Mouse (Mus musculus): ENCODE data around the gene Cdyl. TPM values are rescaled to one million over a fixed set of nuclear protein-coding genes. Genes with fewer than 3 reads are reported as not detected.

Cdyl gene
- polyA plus RNA-seq, 1 experiment from 2014 or later: 5.8 TPM

DNA sequence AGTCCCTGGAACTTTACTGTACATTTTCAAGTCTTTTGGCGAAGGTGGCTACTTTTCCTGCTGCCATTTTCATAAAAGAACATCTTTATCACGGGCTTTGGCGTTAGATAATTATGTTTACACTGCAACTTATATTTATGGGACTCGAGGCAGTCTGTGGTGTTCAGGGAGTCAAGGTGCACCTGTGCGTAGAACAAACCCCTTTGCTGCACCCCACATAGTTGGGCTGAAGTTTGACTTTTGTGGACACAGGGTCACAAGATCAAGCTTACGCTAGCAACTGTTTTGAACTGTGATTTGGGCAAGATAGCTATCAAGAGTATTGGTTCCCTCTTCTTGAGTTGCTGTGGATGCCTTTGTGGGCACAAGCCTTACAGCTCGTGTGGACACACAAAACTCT lies 140.6 kb downstream of the Cdyl start:
- Histone ChIP-seq H3K4me2 (ENCODE audit: low read depth, low read length) (no peak overlapping the region), H3K4me1 (ENCODE audit: insufficient read depth) (peaks cover 38% of the 10 kb centered on the region)
- TF ChIP-seq CTCF (IDR thresholded peaks at IDR 0.05; ENCODE audit: low read depth): no peak
- TF ChIP-seq EP300 (IDR thresholded peaks at IDR 0.05; ENCODE audit: low read depth): no peak

DNA sequence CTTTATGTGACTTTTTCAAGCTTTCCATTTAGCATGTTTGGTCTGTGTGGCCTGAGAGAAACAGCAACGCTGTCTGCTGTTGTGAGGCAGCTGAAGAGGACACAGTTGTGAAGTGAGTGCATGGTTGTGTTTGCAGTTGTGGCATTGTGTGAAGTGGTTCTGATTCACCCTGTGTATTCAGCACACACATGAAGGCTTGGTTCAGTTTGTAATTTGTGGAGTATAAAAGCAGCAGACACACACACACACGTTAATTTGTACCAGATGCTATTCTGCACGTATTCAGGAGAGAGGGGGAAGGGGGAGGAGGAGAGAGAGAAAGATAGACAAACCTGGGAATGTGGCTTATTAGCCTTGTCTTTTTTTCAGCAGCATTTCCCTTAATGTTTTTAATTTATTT lies 146.1 kb downstream of the Cdyl start:
- H3K4me1 ChIP-seq (ENCODE audit: insufficient read depth): peaks cover 40% of the 10 kb centered on the region
- ATAC-seq: no peak

More for the DNA sequence above, 140.6 kb downstream of the Cdyl start:
- no peak for DNase-seq
- no peak overlapping the region for H3K27ac ChIP-seq (ENCODE audit: low read depth)
- H3K9ac ChIP-seq (replicated peaks): no peak overlapping the region
- H3K36me3 ChIP-seq (replicated peaks; ENCODE audit: insufficient read depth, low read length): no peaks in the 10 kb centered on the region
- WGBS (ENCODE audit: insufficient replicate concordance): 62% methylated on average over 7 of the region's 7 CpGs
- ATAC-seq: no peak
- no peaks in the 10 kb centered on the region for H3K9me3 ChIP-seq (ENCODE audit: low read length)
- no peaks in the 10 kb centered on the region for H3K27me3 ChIP-seq (ENCODE audit: insufficient read depth, low read length)
- no peak overlapping the region for H3K4me3 ChIP-seq (ENCODE audit: low read depth, low read length)

DNA sequence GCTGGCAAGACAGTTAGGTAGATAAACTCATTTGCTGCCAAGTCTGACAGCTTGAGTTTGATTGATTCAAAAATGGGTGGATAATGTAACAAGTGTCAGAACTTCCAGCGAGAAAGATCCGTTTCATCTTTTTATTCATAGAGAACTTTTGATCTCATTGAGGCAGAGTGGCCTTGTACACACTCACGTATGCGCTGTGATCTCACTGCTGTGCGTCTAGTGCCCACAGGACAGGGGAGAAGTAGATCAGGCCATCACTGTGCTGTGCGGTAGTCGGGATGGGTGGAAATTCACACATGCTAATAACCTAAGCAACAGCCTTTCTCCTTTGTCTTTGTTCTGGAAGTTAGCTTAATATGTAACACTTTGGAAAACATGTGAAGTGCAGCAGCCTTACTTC lies 146.5 kb downstream of the Cdyl start:
- Histone ChIP-seq H3K4me2 (ENCODE audit: low read depth, low read length) (no peak overlapping the region), H3K4me3 (ENCODE audit: low read depth, low read length) (no peak overlapping the region), H3K27ac (ENCODE audit: low read depth) (no peak overlapping the region), H3K27me3 (ENCODE audit: insufficient read depth, low read length) (no peaks in the 10 kb centered on the region), H3K36me3 (replicated peaks; ENCODE audit: insufficient read depth, low read length) (no peaks in the 10 kb centered on the region), H3K9me3 (ENCODE audit: low read length) (no peaks in the 10 kb centered on the region), H3K4me1 (ENCODE audit: insufficient read depth) (peaks cover 42% of the 10 kb centered on the region), H3K9ac (replicated peaks) (no peak overlapping the region)
- TF ChIP-seq CTCF (IDR thresholded peaks at IDR 0.05; ENCODE audit: low read depth): no peak
- no peak for TF ChIP-seq EP300 (IDR thresholded peaks at IDR 0.05; ENCODE audit: low read depth)
- DNase-seq (no peak), ATAC-seq (no peak)
- 89% methylated on average over 7 of the region's 7 CpGs for WGBS (ENCODE audit: insufficient replicate concordance)

More for the DNA sequence above, 146.1 kb downstream of the Cdyl start:
- WGBS (ENCODE audit: insufficient replicate concordance): 88% methylated on average over 3 of the region's 3 CpGs
- Histone ChIP-seq H3K9me3 (ENCODE audit: low read length) (no peaks in the 10 kb centered on the region), H3K4me2 (ENCODE audit: low read depth, low read length) (no peak overlapping the region), H3K36me3 (replicated peaks; ENCODE audit: insufficient read depth, low read length) (no peaks in the 10 kb centered on the region), H3K4me3 (ENCODE audit: low read depth, low read length) (no peak overlapping the region), H3K27ac (ENCODE audit: low read depth) (no peak overlapping the region), H3K9ac (replicated peaks) (no peak overlapping the region), H3K27me3 (ENCODE audit: insufficient read depth, low read length) (no peaks in the 10 kb centered on the region)
- TF ChIP-seq CTCF (IDR thresholded peaks at IDR 0.05; ENCODE audit: low read depth) (no peak), EP300 (IDR thresholded peaks at IDR 0.05; ENCODE audit: low read depth) (no peak)
- no peak for DNase-seq

DNA sequence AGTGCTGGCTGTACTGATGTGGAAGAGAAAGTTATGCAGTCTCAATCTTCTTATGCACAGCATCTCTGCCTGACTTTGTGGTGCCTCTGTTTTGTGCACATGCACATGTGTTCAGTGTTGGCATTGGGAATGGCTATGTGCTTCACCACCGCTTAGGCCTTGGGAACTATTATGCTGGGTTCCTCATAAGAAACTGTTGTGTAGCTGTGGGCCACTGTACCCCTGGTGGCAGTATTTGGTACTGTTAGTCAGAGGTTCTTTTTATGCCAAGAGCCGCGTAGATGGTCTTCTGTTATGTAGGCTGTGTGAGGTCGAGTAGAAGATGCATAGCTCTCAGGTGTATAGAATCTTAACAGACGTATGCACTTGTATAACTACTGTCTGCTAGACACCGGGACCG lies 147.4 kb downstream of the Cdyl start:
- DNase-seq: no peak
- H3K4me1 ChIP-seq (ENCODE audit: insufficient read depth): peaks cover 47% of the 10 kb centered on the region
- H3K9me3 ChIP-seq (ENCODE audit: low read length): no peaks in the 10 kb centered on the region
- WGBS (ENCODE audit: insufficient replicate concordance): 95% methylated on average over 7 of the region's 7 CpGs
- TF ChIP-seq EP300 (IDR thresholded peaks at IDR 0.05; ENCODE audit: low read depth): no peak
- peak; percentile 53 for TF ChIP-seq CTCF (IDR thresholded peaks at IDR 0.05; ENCODE audit: low read depth)
- no peak overlapping the region for H3K4me3 ChIP-seq (ENCODE audit: low read depth, low read length)
- no peak overlapping the region for H3K9ac ChIP-seq (replicated peaks)
- H3K36me3 ChIP-seq (replicated peaks; ENCODE audit: insufficient read depth, low read length): no peaks in the 10 kb centered on the region
- H3K27ac ChIP-seq (ENCODE audit: low read depth): no peak overlapping the region
- ATAC-seq: no peak
- H3K27me3 ChIP-seq (ENCODE audit: insufficient read depth, low read length): no peaks in the 10 kb centered on the region
- H3K4me2 ChIP-seq (ENCODE audit: low read depth, low read length): no peak overlapping the region

DNA sequence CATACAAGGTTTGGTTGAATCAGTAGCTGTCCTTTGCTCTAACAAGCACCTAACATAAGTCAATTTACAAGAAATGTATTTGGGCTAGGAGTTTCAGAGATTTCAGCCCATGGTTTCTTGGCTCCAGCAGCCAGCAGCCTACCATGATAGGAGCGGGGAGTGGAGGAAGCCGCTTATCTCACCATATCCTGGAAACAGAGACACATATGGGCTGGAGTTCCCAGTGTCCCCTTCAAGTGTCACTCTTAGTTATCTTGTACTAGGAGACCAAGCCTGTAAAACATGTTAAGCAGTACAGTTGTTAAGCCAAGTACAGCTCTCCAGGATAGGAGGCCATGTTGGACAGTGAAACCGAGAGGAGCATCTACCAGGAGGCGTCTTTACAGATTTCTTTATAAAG lies 147.9 kb downstream of the Cdyl start:
- H3K9me3 ChIP-seq (ENCODE audit: low read length): no peaks in the 10 kb centered on the region

DNA sequence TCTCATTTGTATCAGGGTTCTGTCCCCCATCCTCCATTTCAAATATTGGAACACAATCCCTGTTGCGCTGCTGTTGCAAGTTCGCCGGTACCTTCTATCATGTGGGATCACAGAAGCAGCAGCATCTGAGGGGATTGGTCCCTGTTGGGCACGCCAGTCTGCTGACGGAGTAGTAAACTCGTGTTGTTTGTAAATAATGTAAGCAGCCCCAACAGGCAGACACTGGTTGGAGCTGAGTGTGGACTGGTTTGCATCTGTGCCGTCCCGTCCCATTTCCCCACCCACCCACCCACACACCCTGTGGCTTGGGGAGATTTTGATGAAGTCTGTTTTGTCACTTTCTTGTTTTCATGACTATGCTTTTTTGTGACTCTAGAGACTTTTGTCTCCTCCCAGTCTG lies 148.3 kb downstream of the Cdyl start:
- no peaks in the 10 kb centered on the region for H3K27me3 ChIP-seq (ENCODE audit: insufficient read depth, low read length)
- TF ChIP-seq CTCF (IDR thresholded peaks at IDR 0.05; ENCODE audit: low read depth) (no peak), EP300 (IDR thresholded peaks at IDR 0.05; ENCODE audit: low read depth) (no peak)
- peaks cover 47% of the 10 kb centered on the region for H3K4me1 ChIP-seq (ENCODE audit: insufficient read depth)
- H3K9ac ChIP-seq (replicated peaks): no peak overlapping the region
- H3K9me3 ChIP-seq (ENCODE audit: low read length): no peaks in the 10 kb centered on the region
- no peak overlapping the region for H3K4me2 ChIP-seq (ENCODE audit: low read depth, low read length)
- DNase-seq (no peak), ATAC-seq (no peak)
- H3K27ac ChIP-seq (ENCODE audit: low read depth): no peak overlapping the region
- no peaks in the 10 kb centered on the region for H3K36me3 ChIP-seq (replicated peaks; ENCODE audit: insufficient read depth, low read length)
- H3K4me3 ChIP-seq (ENCODE audit: low read depth, low read length): no peak overlapping the region
- 80% methylated on average over 8 of the region's 8 CpGs for WGBS (ENCODE audit: insufficient replicate concordance)

More for the DNA sequence above, 147.9 kb downstream of the Cdyl start:
- 0 out of 2 replicates have a peak, but pooled peaks have one; percentile 33 for TF ChIP-seq EP300 (IDR thresholded peaks at IDR 0.05; ENCODE audit: low read depth)
- TF ChIP-seq CTCF (IDR thresholded peaks at IDR 0.05; ENCODE audit: low read depth): no peak
- Histone ChIP-seq H3K27ac (ENCODE audit: low read depth) (no peak overlapping the region), H3K27me3 (ENCODE audit: insufficient read depth, low read length) (no peaks in the 10 kb centered on the region), H3K4me3 (ENCODE audit: low read depth, low read length) (no peak overlapping the region), H3K4me1 (ENCODE audit: insufficient read depth) (peaks cover 47% of the 10 kb centered on the region), H3K36me3 (replicated peaks; ENCODE audit: insufficient read depth, low read length) (no peaks in the 10 kb centered on the region), H3K4me2 (ENCODE audit: low read depth, low read length) (no peak overlapping the region), H3K9ac (replicated peaks) (no peak overlapping the region)
- peak; percentile 65 for ATAC-seq
- DNase-seq: no peak
- WGBS (ENCODE audit: insufficient replicate concordance): 75% methylated on average over 4 of the region's 4 CpGs
